Mouse (Mus musculus) kidney, postnatal 14 days (tissue): ENCODE data around the gene Tppp3.

Source experiments
- DNase-seq: peaks from one replicate; pipeline ENCODE4 v3.0.0; 2022; ENCODE audit warnings: mixed read lengths

The Tppp3 gene

GRCm38 (mm10) chr8:105484030-105484368 lies 12.7 kb upstream of the Tppp3 start:
- DNase-seq: no peak

GRCm38 (mm10) chr8:105483212-105484029 lies 12.1 kb upstream of the Tppp3 start:
- DNase-seq: peak; percentile 56

- no peak for DNase-seq
Observed at GRCm38 (mm10) chr8:105482123-105482522, 10.8 kb upstream of the Tppp3 start.

- no peak for DNase-seq
Observed at GRCm38 (mm10) chr8:105481453-105481852, 10.1 kb upstream of the Tppp3 start.

- no peak for DNase-seq
Observed at GRCm38 (mm10) chr8:105481013-105481412, 9.7 kb upstream of the Tppp3 start.

GRCm38 (mm10) chr8:105477792-105478191 lies 6.5 kb upstream of the Tppp3 start:
- DNase-seq: no peak

GRCm38 (mm10) chr8:105476628-105477413 lies 5.5 kb upstream of the Tppp3 start:
- peak; percentile 67 for DNase-seq

- DNase-seq: no peak
Observed at GRCm38 (mm10) chr8:105476161-105476560, 4.8 kb upstream of the Tppp3 start.

GRCm38 (mm10) chr8:105475742-105476141 lies 4.4 kb upstream of the Tppp3 start:
- no peak for DNase-seq

GRCm38 (mm10) chr8:105475254-105475653 lies 3.9 kb upstream of the Tppp3 start:
- peak; percentile 41 for DNase-seq

GRCm38 (mm10) chr8:105474680-105475079 lies 3.4 kb upstream of the Tppp3 start:
- DNase-seq: no peak

GRCm38 (mm10) chr8:105473816-105474606 lies 2.7 kb upstream of the Tppp3 start:
- peak; percentile 76 for DNase-seq

GRCm38 (mm10) chr8:105472983-105473382 lies 1.7 kb upstream of the Tppp3 start:
- no peak for DNase-seq

- no peak for DNase-seq
Observed at GRCm38 (mm10) chr8:105472414-105472932, 1.1 kb upstream of the Tppp3 start.

GRCm38 (mm10) chr8:105470681-105471313 lies 529 bp downstream of the Tppp3 start:
- DNase-seq: no peak

- no peak for DNase-seq
Observed at GRCm38 (mm10) chr8:105470262-105470661, 1.1 kb downstream of the Tppp3 start.

GRCm38 (mm10) chr8:105469816-105470215 lies 1.5 kb downstream of the Tppp3 start:
- DNase-seq: no peak

- DNase-seq: no peak
Observed at GRCm38 (mm10) chr8:105469041-105469695, 2.2 kb downstream of the Tppp3 start.

- no peak for DNase-seq
Observed at GRCm38 (mm10) chr8:105468002-105468720, 3.2 kb downstream of the Tppp3 start.

GRCm38 (mm10) chr8:105467396-105467985 lies 3.8 kb downstream of the Tppp3 start:
- DNase-seq: no peak
